Mouse (Mus musculus) B cell, adult 2 months (primary cell): Measurements from ENCODE around the gene Olfr1307.

ENCODE experiments used
- DNase-seq, 2 experiments: peaks; one replicate each; pipeline ENCODE4 v3.0.0; 2022

Gene Olfr1307

GRCm38 (mm10) chr2:111949340-111949739 is at the start of gene Olfr1307:
Olfr1307 (minus strand) TSS chr2:111949440.
- DNase-seq = no peak

- DNase-seq = no peak
Observed at GRCm38 (mm10) chr2:111990181-111990580, 40.9 kb upstream of the Olfr1307 start, which contains the start of gene Olfr1309. Olfr1309 (minus strand) TSS chr2:111990281.

GRCm38 (mm10) chr2:111964844-111965243 is 15.6 kb upstream of the Olfr1307 start, which contains the start of gene Olfr1308:
Olfr1308 (minus strand) TSS chr2:111964944.
- no peak for DNase-seq

GRCm38 (mm10) chr2:111916171-111916570 is 33.1 kb downstream of the Olfr1307 start, which contains the start of gene Olfr1306:
Olfr1306 (minus strand) TSS chr2:111916271.
- DNase-seq = no peak
